Mouse (Mus musculus) myocyte (in vitro differentiated cells): ENCODE measurements around the gene Vps33b.

Experiments used
- MAX ChIP-seq: IDR thresholded peaks from one replicate; pipeline ENCODE4 v1.6.1; 2011; ENCODE audit warnings: low read depth, mild to moderate bottlenecking, control low read depth
- MYOD1 ChIP-seq, 3 experiments: IDR thresholded peaks; one replicate each; pipeline ENCODE4 v1.6.1; 2011; ENCODE audit warnings: control low read depth in 2 of 3, low read depth in 2 of 3, mild to moderate bottlenecking in 2 of 3, moderate library complexity in 1 of 3; ENCODE audit not compliant: insufficient read length in 2 of 3, control insufficient read depth in 1 of 3
- MYOG ChIP-seq, 3 experiments: IDR thresholded peaks; one replicate each; pipeline ENCODE4 v1.6.1; 2011; ENCODE audit warnings: control low read depth in 2 of 3, low read depth in 2 of 3, mild to moderate bottlenecking in 2 of 3; ENCODE audit not compliant: insufficient read length in 2 of 3, control insufficient read depth in 1 of 3, insufficient read depth in 1 of 3
- POLR2A ChIP-seq: IDR thresholded peaks from one replicate; pipeline ENCODE4 v1.6.1; 2011; ENCODE audit warnings: low read depth, mild to moderate bottlenecking, control low read depth, moderate library complexity; ENCODE audit not compliant: insufficient read length
- USF1 ChIP-seq: IDR thresholded peaks from one replicate; pipeline ENCODE4 v1.6.1; 2011; ENCODE audit warnings: low read depth, mild to moderate bottlenecking, control low read depth, moderate library complexity

- TF ChIP-seq POLR2A (no peak), MAX (no peak), MYOD1 (IDR thresholded peaks at IDR 0.05; ENCODE audit: control insufficient read depth in 1 of 3, insufficient read length in 2 of 3, low read depth in 2 of 3) (no peak), USF1 (no peak), MYOG (IDR thresholded peaks at IDR 0.05; ENCODE audit: control insufficient read depth in 1 of 3, insufficient read depth in 1 of 3, insufficient read length in 2 of 3, low read depth in 2 of 3) (no peak)
Observed at GRCm38 (mm10) chr7:80287736-80288135, 18.3 kb downstream of the Vps33b start.
